Mouse (Mus musculus): Measurements from ENCODE around the gene Apoc1.
A peak's percentile ranks its signal among the peaks of the same experiment; 100 is the strongest.

Gene Apoc1

GRCm38 (mm10) chr7:19691873-19692865 lies at the start of gene Apoc1:
Apoc1 (minus strand) TSS chr7:19692660.
- DNase-seq = no peak

GRCm38 (mm10) chr7:19741329-19742031 lies 49.0 kb upstream of the Apoc1 start:
- DNase-seq = no peak

DNA sequence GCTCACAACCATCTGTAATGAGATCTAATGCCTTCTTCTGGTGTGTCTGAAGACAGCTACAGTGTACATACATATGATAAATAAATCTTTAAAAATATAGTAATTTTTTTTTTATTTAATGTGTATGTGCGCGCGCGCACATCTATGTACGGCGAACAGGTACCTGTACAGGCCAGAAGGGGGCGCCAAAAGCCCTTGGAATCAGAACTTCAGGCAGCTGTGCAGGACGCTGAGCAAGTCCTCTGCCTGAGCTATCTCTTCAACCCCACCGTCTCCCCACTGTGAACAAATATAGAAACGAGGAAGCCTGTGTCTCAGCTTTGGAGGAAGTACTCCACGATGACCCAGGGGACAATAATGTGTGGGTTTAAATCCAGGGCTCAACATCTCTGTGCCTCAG lies 47.8 kb upstream of the Apoc1 start:
- DNase-seq = peak; percentile 30

GRCm38 (mm10) chr7:19738771-19739170 lies 46.3 kb upstream of the Apoc1 start:
- DNase-seq = no peak

DNA sequence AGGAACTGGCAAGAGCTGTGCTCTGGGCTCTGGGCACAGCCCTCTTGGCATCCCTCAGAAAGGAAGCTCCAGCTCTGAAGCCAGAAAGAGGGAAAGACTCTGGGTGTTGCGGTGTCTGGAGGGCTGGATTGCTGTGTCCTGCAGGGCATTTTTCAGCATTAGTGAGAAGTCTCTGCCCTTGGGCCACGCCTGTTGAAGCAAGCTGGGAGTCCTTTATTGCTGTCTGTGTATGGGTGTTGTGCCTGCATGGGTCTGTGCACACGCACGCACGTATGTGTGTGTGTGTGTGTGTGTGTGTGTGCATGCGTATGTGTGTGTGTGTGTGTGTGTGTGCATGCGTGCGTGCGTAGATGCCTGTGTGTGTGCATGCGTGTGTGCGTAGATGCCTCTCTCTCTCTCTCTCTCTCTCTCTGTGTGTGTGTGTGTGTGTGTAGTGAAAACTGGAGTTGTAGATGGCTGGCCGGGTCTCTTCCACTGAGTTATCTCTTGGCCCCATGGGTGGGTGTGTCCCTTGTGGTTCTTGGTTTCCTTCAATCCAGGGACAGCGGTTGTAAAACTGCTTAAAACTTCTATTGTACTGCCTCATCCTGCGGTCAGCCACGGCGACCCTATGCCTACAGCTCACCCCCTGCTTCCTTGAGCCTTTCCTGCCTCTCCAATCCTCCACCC lies 44.1 kb upstream of the Apoc1 start:
- no peak for DNase-seq

- no peak for DNase-seq
Measured at GRCm38 (mm10) chr7:19734178-19734666, 41.8 kb upstream of the Apoc1 start.

DNA sequence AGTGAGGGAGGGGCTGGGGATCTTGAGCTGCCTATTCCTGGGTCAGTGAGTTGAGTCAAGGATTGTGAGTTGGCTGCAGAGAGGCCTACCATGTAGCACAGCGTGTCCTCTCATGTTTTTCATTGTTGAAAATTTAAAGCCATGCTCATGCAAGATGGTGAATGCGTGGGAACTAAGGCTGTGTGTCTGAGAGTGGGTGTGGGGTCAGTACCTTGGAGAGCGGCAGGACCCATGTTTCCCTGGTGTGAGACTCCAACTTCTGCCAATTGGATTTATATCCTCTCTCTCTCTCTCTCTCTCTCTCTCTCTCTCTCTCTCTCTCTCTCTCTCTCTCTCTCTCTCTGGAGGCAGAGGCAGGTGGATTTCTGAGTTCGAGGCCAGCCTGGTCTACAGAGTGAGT lies 34.1 kb upstream of the Apoc1 start:
- no peak for DNase-seq

DNA sequence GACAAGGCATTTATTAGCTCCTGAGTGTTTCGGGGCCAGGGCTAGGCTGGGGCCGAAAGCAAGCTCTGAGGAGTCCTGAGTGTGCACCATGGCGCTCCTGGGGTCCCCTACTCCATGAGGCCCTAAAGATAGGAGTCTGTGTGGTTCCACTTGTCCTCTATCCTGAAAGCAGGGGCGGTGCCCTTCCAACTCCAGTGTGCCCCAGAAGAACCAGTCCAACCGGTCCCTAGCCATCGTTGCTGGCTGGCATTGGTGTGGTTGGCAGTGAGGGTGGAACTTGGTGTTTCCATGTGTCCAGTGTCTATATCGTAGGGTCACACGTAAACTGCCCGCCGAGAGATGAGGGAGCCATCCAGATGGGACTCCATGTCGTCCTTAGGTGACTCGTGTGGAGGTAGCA lies 31.7 kb upstream of the Apoc1 start:
- no peak for DNase-seq

GRCm38 (mm10) chr7:19722754-19723195 lies 30.3 kb upstream of the Apoc1 start:
- DNase-seq = no peak

DNA sequence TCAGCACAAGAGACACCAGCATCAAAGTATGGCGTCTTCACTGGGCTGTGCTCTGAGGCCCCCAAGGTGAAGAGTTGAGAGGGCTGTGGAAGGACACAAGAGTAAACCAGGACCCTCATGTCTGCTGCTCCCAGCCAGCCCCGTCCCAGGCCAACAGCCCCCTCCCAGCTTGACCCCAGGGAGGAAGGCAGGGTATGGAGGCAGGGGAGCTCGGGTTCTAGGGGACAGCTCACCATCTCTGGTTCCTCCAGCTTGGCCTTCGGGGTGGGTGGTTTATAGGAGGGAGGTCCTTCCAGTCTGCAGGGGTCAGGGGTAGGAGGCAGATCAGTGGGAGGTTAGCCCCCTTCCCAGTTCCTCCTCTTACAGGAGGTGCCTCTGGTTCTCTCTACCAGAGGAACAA lies 26.7 kb upstream of the Apoc1 start:
- no peak for DNase-seq

GRCm38 (mm10) chr7:19718297-19718952 lies 26.0 kb upstream of the Apoc1 start:
- DNase-seq = no peak

DNA sequence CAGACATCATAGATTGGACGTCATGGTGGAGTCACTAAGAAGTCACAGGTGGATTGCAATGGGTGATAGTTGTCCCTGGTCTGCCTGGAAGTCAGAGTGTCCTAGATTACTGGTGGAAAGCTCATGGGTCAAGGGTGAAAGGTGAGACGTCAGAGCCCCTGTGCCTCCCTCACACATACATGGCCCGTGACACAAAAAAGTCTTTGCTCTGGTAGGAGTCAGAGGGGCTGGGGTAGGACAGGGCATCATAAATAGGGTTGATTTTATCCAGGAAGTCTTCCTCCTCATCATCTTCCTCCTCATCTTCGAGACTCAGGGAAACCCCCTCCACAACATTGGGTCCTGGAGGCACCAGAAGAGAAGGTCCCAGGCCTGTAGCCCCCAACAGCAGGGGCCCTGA lies 24.9 kb upstream of the Apoc1 start:
- DNase-seq = no peak

DNA sequence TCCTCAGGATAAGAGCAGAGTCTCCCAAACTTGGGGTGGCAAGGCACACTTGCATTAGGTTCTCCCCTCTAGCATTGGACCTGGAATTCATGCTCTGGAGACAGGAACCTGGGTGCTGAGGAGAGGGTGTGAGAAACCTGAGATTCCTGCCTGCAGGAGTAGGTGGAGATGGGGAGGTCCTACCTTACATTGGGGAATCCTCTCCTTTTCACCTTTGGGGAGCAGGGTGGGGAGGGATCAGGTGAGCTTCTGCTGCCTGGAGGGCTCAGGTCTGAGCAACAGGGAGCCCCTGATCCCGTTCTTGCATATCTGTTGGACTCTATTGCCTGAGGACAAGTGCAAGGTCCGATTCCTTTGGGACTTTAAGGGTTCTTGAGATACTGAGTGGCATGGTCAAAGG lies 24.4 kb upstream of the Apoc1 start:
- no peak for DNase-seq

DNA sequence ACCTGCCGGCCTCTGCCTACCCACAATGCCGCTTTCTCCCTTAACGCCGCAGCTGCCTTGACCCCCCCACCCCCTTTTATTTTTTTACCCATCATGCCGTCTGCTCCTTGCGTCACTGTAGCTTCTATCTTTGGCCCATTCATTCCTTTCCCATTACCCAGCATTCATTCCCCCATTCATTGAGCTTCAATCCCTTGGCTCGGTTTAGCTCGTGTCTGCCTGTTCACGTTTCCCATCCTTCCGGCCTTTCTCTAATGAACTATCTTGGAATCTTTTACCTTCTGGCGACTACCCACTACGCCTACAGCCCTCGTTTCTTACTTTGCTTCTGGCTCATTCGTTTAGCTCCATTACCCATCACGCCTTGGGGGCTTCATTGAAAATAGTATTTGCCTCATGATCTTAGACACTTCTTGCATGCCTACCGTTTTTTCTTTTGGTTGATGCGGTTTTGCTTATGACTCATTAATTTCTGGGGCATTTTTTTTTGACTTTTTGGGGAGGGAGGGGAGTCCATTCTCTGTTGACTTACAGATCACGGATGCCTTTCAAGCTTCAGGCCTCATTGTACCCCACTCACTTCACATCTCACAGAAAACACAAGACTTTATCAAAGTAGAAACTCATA lies 23.7 kb upstream of the Apoc1 start:
- no peak for DNase-seq

- DNase-seq = peak; percentile 95
Measured at GRCm38 (mm10) chr7:19715239-19716054, 23.0 kb upstream of the Apoc1 start, which contains the start of gene Tomm40. Tomm40 (minus strand) TSS chr7:19715438.

DNA sequence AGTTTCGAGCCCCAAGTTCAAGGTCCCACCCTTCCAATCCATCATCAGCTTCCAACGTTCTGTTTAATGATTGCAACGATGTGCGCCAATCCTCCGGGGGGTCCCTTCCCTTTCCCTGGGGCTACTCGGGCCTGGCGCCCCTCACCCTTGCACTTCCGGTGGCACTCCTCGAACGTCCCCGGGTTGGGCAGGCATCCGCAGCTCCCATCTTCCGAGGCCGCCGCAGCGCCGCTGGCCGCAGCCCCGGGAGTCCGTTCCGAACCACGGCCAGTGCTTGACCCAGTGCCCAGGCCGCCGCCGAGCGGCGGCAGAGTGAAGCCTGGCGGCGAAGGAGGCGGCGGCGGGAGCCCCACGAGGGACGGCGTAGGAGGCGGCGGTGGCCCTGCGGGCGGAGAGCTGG lies 22.4 kb upstream of the Apoc1 start:
- no peak for DNase-seq

DNA sequence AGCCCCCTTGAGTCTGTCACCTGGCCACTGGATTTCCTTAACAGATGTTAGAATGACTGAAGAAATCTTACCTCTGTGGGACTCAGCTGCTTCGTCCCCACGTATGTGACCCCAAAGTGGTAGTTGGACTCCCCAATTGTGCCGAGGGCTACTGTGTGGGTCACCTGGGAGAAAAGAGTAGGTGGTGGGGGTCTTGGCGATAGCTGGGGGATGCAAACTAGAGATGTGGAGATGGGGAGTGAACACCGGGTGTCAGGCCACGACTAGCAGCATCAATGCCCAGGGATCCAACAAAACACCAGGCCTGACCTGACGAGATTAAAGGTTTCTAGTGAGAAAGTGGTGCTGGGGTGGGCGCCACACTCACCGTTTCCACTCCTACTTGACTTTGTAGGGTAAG lies 21.1 kb upstream of the Apoc1 start:
- DNase-seq = no peak

GRCm38 (mm10) chr7:19713196-19713595 lies 20.7 kb upstream of the Apoc1 start:
- no peak for DNase-seq

GRCm38 (mm10) chr7:19712414-19712813 lies 20.0 kb upstream of the Apoc1 start:
- no peak for DNase-seq

DNA sequence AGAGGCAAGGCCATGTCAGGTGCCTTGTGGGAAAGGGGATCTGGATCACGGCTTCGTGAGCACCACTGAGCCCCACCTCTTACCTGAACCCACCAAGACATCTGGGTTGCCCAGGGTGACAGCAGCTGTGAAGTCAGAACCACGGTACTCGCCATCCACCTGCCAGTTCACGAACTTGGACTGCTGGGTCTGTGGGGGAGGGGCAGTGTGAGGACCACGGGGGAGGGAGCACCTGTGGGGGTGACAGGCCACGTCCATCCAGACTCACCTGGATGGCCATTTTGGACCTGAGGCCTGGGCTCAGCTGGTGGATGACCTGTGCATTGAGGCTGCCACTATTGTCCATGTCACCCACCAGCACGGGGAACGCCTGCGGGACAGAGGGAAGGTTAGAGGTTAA lies 18.2 kb upstream of the Apoc1 start:
- no peak for DNase-seq

DNA sequence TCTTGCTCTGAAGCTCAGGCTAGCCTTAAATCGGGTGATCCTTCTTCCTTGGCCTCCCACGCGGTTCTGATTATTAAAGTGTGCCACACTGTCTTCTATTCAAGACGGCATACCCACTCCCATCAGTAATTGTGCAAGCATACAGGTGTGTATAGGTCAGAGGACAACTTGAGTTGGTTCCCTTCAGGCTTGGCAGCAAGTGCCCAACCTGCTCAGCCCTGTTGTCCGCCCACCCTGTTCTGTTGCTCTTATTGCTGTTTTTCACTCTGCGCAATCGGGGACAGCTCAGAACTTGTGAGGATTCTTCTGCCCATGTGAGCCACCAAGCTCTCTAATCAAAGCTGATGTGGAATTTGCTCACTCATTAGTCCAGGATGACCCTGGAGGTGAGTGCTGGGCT lies 12.8 kb upstream of the Apoc1 start:
- no peak for DNase-seq
